Mouse (Mus musculus) cortical plate, adult 2 months (tissue): ENCODE data around the gene Dolpp1. TPM values are rescaled to one million over a fixed set of nuclear protein-coding genes. Genes with fewer than 3 reads are reported as not detected.
A peak's percentile ranks its signal among the peaks of the same experiment; 100 is the strongest.

Source experiments
- H3K27ac ChIP-seq: fragments of 200-500 bp; 2 replicates; pipeline ENCODE4 v1.5.1; 2012; ENCODE audit warnings: low read length, control low read depth, inconsistent platforms; ENCODE audit not compliant: insufficient read depth
- H3K4me1 ChIP-seq: fragments of 200-500 bp; 2 replicates; pipeline ENCODE4 v1.6.1; 2011; ENCODE audit warnings: low read length; ENCODE audit not compliant: control insufficient read depth, insufficient read depth
- H3K4me3 ChIP-seq: fragments of 200-500 bp; 2 replicates; pipeline ENCODE4 v1.5.1; 2011; ENCODE audit warnings: mild to moderate bottlenecking, low read length, control low read depth; ENCODE audit not compliant: insufficient read depth
- CTCF ChIP-seq: fragments of 200-500 bp; IDR thresholded peaks from 2 replicates; pipeline ENCODE4 v1.5.1; 2011; ENCODE audit warnings: mild to moderate bottlenecking, control low read depth, low read length; ENCODE audit not compliant: insufficient read depth; ENCODE audit errors: extremely low read depth
- POLR2A ChIP-seq: fragments of 200-500 bp; IDR thresholded peaks from 2 replicates; pipeline ENCODE4 v1.6.1; 2011; ENCODE audit warnings: mild to moderate bottlenecking, low read length, control low read depth; ENCODE audit not compliant: insufficient read depth; ENCODE audit errors: extremely low read depth
- polyA plus RNA-seq: library from polyadenylated mRNA; depleted of rRNA; stranded (reverse); fragments of >200 nt; gene quantifications from 2 replicates; pipeline ENCODE4 v1.2.3, GENCODE M21; 2012; rRNA removed

The Dolpp1 gene
- polyA plus RNA-seq, 1 experiment: 35.5 TPM

- TF ChIP-seq POLR2A (no peak), CTCF (no peak)
- H3K27ac ChIP-seq: peak overlapping the region; percentile 44; the same call in 1 of the 2 replicates
Measured at GRCm38 (mm10) chr2:30446891-30447826, 55.1 kb downstream of the Dolpp1 start.

GRCm38 (mm10) chr2:30448371-30448770, 56.3 kb downstream of the Dolpp1 start:
- TF ChIP-seq CTCF: no peak
- TF ChIP-seq POLR2A: no peak
- no peak overlapping the region for H3K4me3 ChIP-seq
- H3K27ac ChIP-seq: no peak overlapping the region
- H3K4me1 ChIP-seq: no peaks in the 10 kb centered on the region

More at GRCm38 (mm10) chr2:30446891-30447826, 55.1 kb downstream of the Dolpp1 start:
- Histone ChIP-seq H3K4me1 (peaks cover 7% of the 10 kb centered on the region), H3K4me3 (no peak overlapping the region)

Other genes with a start within 250 kb of the Dolpp1 start
- gene Endog, start 220.8 kb upstream of the Dolpp1 start, polyA plus RNA-seq: 32.9 and 33.4 TPM in 2 replicates
- 49.2 and 50.5 TPM in 2 replicates for gene Spout1, start 213.8 kb upstream of the Dolpp1 start, polyA plus RNA-seq
- 21.5 and 22.4 TPM in 2 replicates for gene Kyat1, start 186.4 kb upstream of the Dolpp1 start, polyA plus RNA-seq
- gene Lrrc8a, start 154.5 kb upstream of the Dolpp1 start, polyA plus RNA-seq: 32.4 and 35.3 TPM in 2 replicates
- gene Gm28035, start 151.7 kb upstream of the Dolpp1 start, polyA plus RNA-seq: 17.7 and 18.5 TPM in 2 replicates
- 32.2 and 34.1 TPM in 2 replicates for gene Phyhd1, start 126.1 kb upstream of the Dolpp1 start, polyA plus RNA-seq
- not detected in 2 replicates for gene Gm28038, start 111.2 kb upstream of the Dolpp1 start, polyA plus RNA-seq
- gene Dolk, start 105.9 kb upstream of the Dolpp1 start, polyA plus RNA-seq: 16.7 and 16.9 TPM in 2 replicates
- 15.7 and 16.5 TPM in 2 replicates for gene Nup188, start 105.9 kb upstream of the Dolpp1 start, polyA plus RNA-seq
- gene Sh3glb2, start 32.9 kb upstream of the Dolpp1 start, polyA plus RNA-seq: 520 and 530 TPM in 2 replicates
- gene Miga2, start 28.0 kb upstream of the Dolpp1 start, polyA plus RNA-seq: 85.6 and 97.0 TPM in 2 replicates
- 44.7 and 50.9 TPM in 2 replicates for gene Crat, start 23.6 kb downstream of the Dolpp1 start, polyA plus RNA-seq
- 167 and 176 TPM in 2 replicates for gene Ptpa, start 23.8 kb downstream of the Dolpp1 start, polyA plus RNA-seq
- 19.5 and 22.1 TPM in 2 replicates for gene Ier5l, start 82.0 kb downstream of the Dolpp1 start, polyA plus RNA-seq
- gene Cstad, start 202.8 kb downstream of the Dolpp1 start, polyA plus RNA-seq: 5.3 and 6.4 TPM in 2 replicates